Mouse (Mus musculus) brain, embryonic 14.5 days (tissue): ENCODE measurements around the gene Olfr263. TPM values are rescaled to one million over a fixed set of nuclear protein-coding genes. Genes with fewer than 3 reads are reported as not detected.
"Not testable (repeated sequence)": the region's sequence is repeated elsewhere in the genome, so short reads cannot be mapped to it uniquely, and the experiment has no call there.

Experiments
- DNase-seq: peaks from one replicate; pipeline ENCODE4 v3.0.0-alpha.2; 2011; ENCODE audit warnings: low read depth
- CTCF ChIP-seq: fragments of 200-500 bp; IDR thresholded peaks from 2 replicates; pipeline ENCODE4 v1.5.1; 2012; ENCODE audit warnings: inconsistent platforms, mild to moderate bottlenecking, moderate library complexity, borderline replicate concordance; ENCODE audit not compliant: insufficient read depth, insufficient read length; ENCODE audit errors: extremely low read depth
- POLR2A ChIP-seq: fragments of 200-500 bp; IDR thresholded peaks from 2 replicates; pipeline ENCODE4 v1.6.1; 2012; ENCODE audit warnings: mild to moderate bottlenecking, inconsistent platforms, borderline replicate concordance; ENCODE audit not compliant: poor library complexity, insufficient read depth, insufficient read length, severe bottlenecking; ENCODE audit errors: extremely low read depth
- polyA plus RNA-seq: library from polyadenylated mRNA; depleted of rRNA; stranded (reverse); fragments of >200 nt; gene quantifications from 2 replicates; pipeline ENCODE4 v1.2.3, GENCODE M21; 2012; rRNA removed

Olfr263 gene
- not detected in 2 replicates for polyA plus RNA-seq

GRCm38 (mm10) chr13:21129339-21129738, at the start of gene Olfr263:
TSS of gene Olfr263 (plus strand) at chr13:21129639.
- not testable (repeated sequence) for DNase-seq

GRCm38 (mm10) chr13:21082686-21083085, 46.8 kb upstream of the Olfr263 start:
- no peak for TF ChIP-seq POLR2A
- no peak for TF ChIP-seq CTCF
- DNase-seq: no peak

- no peak for DNase-seq
- TF ChIP-seq CTCF (no peak), POLR2A (no peak)
Observed at GRCm38 (mm10) chr13:21109759-21110158, 19.7 kb upstream of the Olfr263 start.

- DNase-seq: no peak
- no peak for TF ChIP-seq CTCF
- no peak for TF ChIP-seq POLR2A
Observed at GRCm38 (mm10) chr13:21110441-21110840, 19.0 kb upstream of the Olfr263 start.

GRCm38 (mm10) chr13:21111183-21111582, 18.3 kb upstream of the Olfr263 start, which contains the start of gene Olfr1369-ps1:
TSS of gene Olfr1369-ps1 (plus strand) at chr13:21111483.
- DNase-seq: peak; percentile 2

- TF ChIP-seq CTCF (no peak), POLR2A (no peak)
- no peak for DNase-seq
Observed at GRCm38 (mm10) chr13:21114121-21114520, 15.3 kb upstream of the Olfr263 start.

- TF ChIP-seq CTCF: peak; percentile 45; the same call in 1 of the 2 replicates
- TF ChIP-seq POLR2A: no peak
- peak; percentile 15 for DNase-seq
Observed at GRCm38 (mm10) chr13:21142421-21142820, 13.0 kb downstream of the Olfr263 start.

- no peak for DNase-seq
Observed at GRCm38 (mm10) chr13:21145767-21146166, 16.3 kb downstream of the Olfr263 start, which contains the start of gene Olfr1368. TSS of gene Olfr1368 (minus strand) at chr13:21145867.

GRCm38 (mm10) chr13:21155888-21156287, 26.4 kb downstream of the Olfr263 start:
- no peak for TF ChIP-seq CTCF
- TF ChIP-seq POLR2A: no peak
- DNase-seq: no peak

More at GRCm38 (mm10) chr13:21145767-21146166, 16.3 kb downstream of the Olfr263 start, which contains the start of gene Olfr1368:
- no peak for TF ChIP-seq POLR2A
- TF ChIP-seq CTCF: no peak

GRCm38 (mm10) chr13:21158071-21158470, 28.6 kb downstream of the Olfr263 start:
- no peak for DNase-seq
- TF ChIP-seq CTCF (no peak), POLR2A (no peak)

GRCm38 (mm10) chr13:21158785-21159474, 29.5 kb downstream of the Olfr263 start:
- no peak for TF ChIP-seq POLR2A
- peak; percentile 89 for TF ChIP-seq CTCF
- peak; percentile 95 for DNase-seq

- DNase-seq: peak; percentile 58
Observed at GRCm38 (mm10) chr13:21159475-21159819, 30.0 kb downstream of the Olfr263 start.

GRCm38 (mm10) chr13:21160041-21160511, 30.6 kb downstream of the Olfr263 start:
- TF ChIP-seq CTCF: no peak
- no peak for TF ChIP-seq POLR2A
- DNase-seq: peak; percentile 37

More at GRCm38 (mm10) chr13:21159475-21159819, 30.0 kb downstream of the Olfr263 start:
- TF ChIP-seq POLR2A: no peak
- TF ChIP-seq CTCF: no peak
